ENCODE assay signal across 8 mouse cellular contexts in genomic region chr10:5639112-5639511, GRCm38 (mm10). TPM values are rescaled to one million over a fixed set of nuclear protein-coding genes. Genes with fewer than 3 reads are reported as not detected.
DNase-seq lines count a peak whose midpoint lies in the region; ATAC-seq and TF ChIP-seq lines count a peak whose summit lies in the region.

Gene Vip (plus strand): TSS chr10:5639218.

- H3ac ChIP-seq in myocyte (ENCODE audit: control insufficient read depth, insufficient read length): no peak within 1 kb of the TSS

- H3K4me1 ChIP-seq in heart, embryonic 12.5 days (replicated peaks): no peaks in the 10 kb centered on the region
- no peaks in the 10 kb centered on the region for H3K4me1 ChIP-seq in intestine, embryonic 16.5 days (ENCODE audit: control insufficient read depth, insufficient read depth, low read length)
- H3K4me1 ChIP-seq in midbrain, embryonic 11.5 days (ENCODE audit: control insufficient read depth, insufficient read depth, low read length): no peaks in the 10 kb centered on the region

- H3K79me2 ChIP-seq in myocyte (ENCODE audit: control insufficient read depth, insufficient read depth): no peaks in the 10 kb centered on the region

- H3K9ac ChIP-seq in heart, embryonic 12.5 days: no peak within 1 kb of the TSS
- no peak within 1 kb of the TSS for H3K9ac ChIP-seq in intestine, embryonic 16.5 days (ENCODE audit: low read depth, low read length)
- H3K9ac ChIP-seq in midbrain, embryonic 11.5 days (ENCODE audit: low read length): no peak within 1 kb of the TSS

- no peak within 1 kb of the TSS for H3K4me3 ChIP-seq in heart, embryonic 12.5 days
- no peak within 1 kb of the TSS for H3K4me3 ChIP-seq in intestine, embryonic 16.5 days (ENCODE audit: low read length)
- H3K4me3 ChIP-seq in myocyte: no peak within 1 kb of the TSS
- no peak within 1 kb of the TSS for H3K4me3 ChIP-seq in midbrain, embryonic 11.5 days (ENCODE audit: low read depth, low read length)

- no peak for ATAC-seq in heart, embryonic 12.5 days (ENCODE audit: insufficient number of reproducible peaks, low FRiP score)
- ATAC-seq in intestine, embryonic 16.5 days: no peak
- ATAC-seq in midbrain, embryonic 11.5 days (ENCODE audit: low FRiP score): no peak

- H3K9me3 ChIP-seq in heart, embryonic 12.5 days (replicated peaks): no peaks in the 10 kb centered on the region
- H3K9me3 ChIP-seq in intestine, embryonic 16.5 days (ENCODE audit: control insufficient read depth, low read length): no peaks in the 10 kb centered on the region
- H3K9me3 ChIP-seq in midbrain, embryonic 11.5 days (ENCODE audit: control insufficient read depth, low read length): no peaks in the 10 kb centered on the region

- no peak within 1 kb of the TSS for H3K4me2 ChIP-seq in heart, embryonic 12.5 days
- H3K4me2 ChIP-seq in intestine, embryonic 16.5 days (ENCODE audit: low read depth, low read length): no peak within 1 kb of the TSS
- H3K4me2 ChIP-seq in myocyte (ENCODE audit: low read depth): no peak within 1 kb of the TSS
- H3K4me2 ChIP-seq in midbrain, embryonic 11.5 days: no peak within 1 kb of the TSS

- H3K27me3 ChIP-seq in heart, embryonic 12.5 days (replicated peaks): no peaks in the 10 kb centered on the region
- H3K27me3 ChIP-seq in intestine, embryonic 16.5 days (replicated peaks; ENCODE audit: control insufficient read depth, insufficient read depth, low read length): no peaks in the 10 kb centered on the region
- no peaks in the 10 kb centered on the region for H3K27me3 ChIP-seq in myocyte (ENCODE audit: control insufficient read depth, insufficient read depth, insufficient read length)
- no peaks in the 10 kb centered on the region for H3K27me3 ChIP-seq in midbrain, embryonic 11.5 days (ENCODE audit: control insufficient read depth, insufficient read depth, low read length)

- intact Hi-C loops in heart, postnatal 10 days (cut with DNase I): loop anchor here (10.0 kb wide), 1 partner anchor 324 kb away; no protein-coding TSS in a partner anchor

- TF ChIP-seq POLR2A in myocyte (IDR thresholded peaks at IDR 0.05; ENCODE audit: insufficient read length, low read depth): no peak

- 25% methylated on average over 8 of the region's 8 CpGs for WGBS in heart, embryonic 12.5 days
- 27% methylated on average over 8 of the region's 8 CpGs for WGBS in intestine, embryonic 16.5 days
- 33% methylated on average over 8 of the region's 8 CpGs for WGBS in midbrain, embryonic 11.5 days

- no peaks in the 10 kb centered on the region for H3K36me3 ChIP-seq in heart, embryonic 12.5 days
- H3K36me3 ChIP-seq in intestine, embryonic 16.5 days (ENCODE audit: control insufficient read depth, insufficient read depth, low read length): no peaks in the 10 kb centered on the region
- no peaks in the 10 kb centered on the region for H3K36me3 ChIP-seq in myocyte (ENCODE audit: control insufficient read depth, insufficient read depth)
- no peaks in the 10 kb centered on the region for H3K36me3 ChIP-seq in midbrain, embryonic 11.5 days (ENCODE audit: control insufficient read depth, insufficient read depth, low read length)

- peak; percentile 35 to 66 for DNase-seq in heart, postnatal 10 days
- DNase-seq in right cerebral cortex, postnatal 10 days (ENCODE audit: low spot score in 2 of 2): peak; percentile 21 to 25
- DNase-seq in right cerebral cortex, postnatal 36 days (ENCODE audit: low spot score in 2 of 2): no peak
- DNase-seq in cerebellum, adult 18-20 months: no peak
- no peak for DNase-seq in midbrain, embryonic 11.5 days (ENCODE audit: low spot score, missing footprints)

- H3K27ac ChIP-seq in heart, embryonic 12.5 days (ENCODE audit: poor library complexity, severe bottlenecking): no peak within 1 kb of the TSS
- no peak within 1 kb of the TSS for H3K27ac ChIP-seq in intestine, embryonic 16.5 days (ENCODE audit: low read length)
- H3K27ac ChIP-seq in midbrain, embryonic 11.5 days (ENCODE audit: low read depth, low read length): no peak within 1 kb of the TSS

TF ChIP-seq in myocyte, 11 proteins besides CTCF, POLR2A, EP300 and RAD21:
- TF ChIP-seq REST (IDR thresholded peaks at IDR 0.05; ENCODE audit: insufficient read depth, insufficient read length) (peak; percentile 61), USF1 (IDR thresholded peaks at IDR 0.05; ENCODE audit: low read depth) (no peak)

RNA-seq across cellular contexts. Expression of gene Vip, which starts in this region (rescaled TPM):
- under 1 TPM in 1 of 2 experiments, not detected in 1; 0.69 TPM for total RNA-seq in heart, postnatal 10 days (2021)
- polyA plus RNA-seq in heart, embryonic 12.5 days (2016; fragmentation: Nextera tagmentation; extraction: Ambion mirVana): not detected in 2 replicates
- 20.9 and 22.8 TPM in 2 replicates for polyA plus RNA-seq in intestine, embryonic 16.5 days (2015; fragmentation: Nextera tagmentation; extraction: Ambion mirVana)
- polyA plus RNA-seq in myocyte (2012; fragmentation: generic; extraction: Trizol): not detected
- 0.45 and 0.65 TPM in 2 replicates for polyA plus RNA-seq in midbrain, embryonic 11.5 days (2014; fragmentation: Nextera tagmentation; extraction: Ambion mirVana)

Comparison
In these comparisons a context has a peak if more than half of its experiments do, and no peak if none do; other contexts are left out.
1. RNA of gene Vip (polyA plus RNA-seq): 20.9 to 22.8 TPM in intestine, embryonic 16.5 days; 0.45 to 0.65 TPM in midbrain, embryonic 11.5 days, not detected in heart, embryonic 12.5 days and not detected in myocyte (single experiment); every median in the first group is over 10 times any median in the second.
2. DNase-seq: peak in right cerebral cortex, postnatal 10 days (2 of 2); none in right cerebral cortex, postnatal 36 days (0 of 2), cerebellum, adult 18-20 months (0 of 2) and midbrain, embryonic 11.5 days (single experiment).
3. Peak in DNase-seq in heart, postnatal 10 days; RNA of the gene not detected or under 1 TPM.